Mouse (Mus musculus): Measurements from ENCODE around the gene Pank2. TPM values are rescaled to one million over a fixed set of nuclear protein-coding genes. Genes with fewer than 3 reads are reported as not detected.
"Not testable (repeated sequence)": the region's sequence is repeated elsewhere in the genome, so short reads cannot be mapped to it uniquely, and the experiment has no call there.

Gene Pank2
- polyA plus RNA-seq, 1 experiment = 3.0 TPM

- Histone ChIP-seq H3K9me3 (ENCODE audit: control insufficient read depth, low read length) (no peaks in the 10 kb centered on the region), H3K4me1 (ENCODE audit: control insufficient read depth) (peaks cover 6% of the 10 kb centered on the region), H3K4me3 (replicated peaks) (no peak overlapping the region), H3K27me3 (ENCODE audit: control insufficient read depth) (no peaks in the 10 kb centered on the region), H3K36me3 (ENCODE audit: control insufficient read depth) (peaks cover 96% of the 10 kb centered on the region)
- TF ChIP-seq GATA1 (IDR thresholded peaks at IDR 0.05; ENCODE audit: low read length) (no peak), TAL1 (IDR thresholded peaks at IDR 0.05; ENCODE audit: low read length) (no peak)
Observed at GRCm38 (mm10) chr2:131275493-131275892, 13.2 kb downstream of the Pank2 start.

- TF ChIP-seq TAL1 (IDR thresholded peaks at IDR 0.05; ENCODE audit: low read length) (no peak), GATA1 (IDR thresholded peaks at IDR 0.05; ENCODE audit: low read length) (no peak)
- Histone ChIP-seq H3K36me3 (ENCODE audit: control insufficient read depth) (peaks cover 96% of the 10 kb centered on the region), H3K4me3 (replicated peaks) (no peak overlapping the region), H3K9me3 (ENCODE audit: control insufficient read depth, low read length) (no peaks in the 10 kb centered on the region), H3K4me1 (ENCODE audit: control insufficient read depth) (peaks cover 3% of the 10 kb centered on the region; the same call in 1 of the 2 replicates), H3K27me3 (ENCODE audit: control insufficient read depth) (no peaks in the 10 kb centered on the region)
Observed at GRCm38 (mm10) chr2:131276722-131277121, 14.4 kb downstream of the Pank2 start.

GRCm38 (mm10) chr2:131281596-131281995 lies 19.3 kb downstream of the Pank2 start:
- Histone ChIP-seq H3K4me3 (replicated peaks) (no peak overlapping the region), H3K4me1 (ENCODE audit: control insufficient read depth) (peaks cover 3% of the 10 kb centered on the region; the same call in 1 of the 2 replicates), H3K27me3 (ENCODE audit: control insufficient read depth) (no peaks in the 10 kb centered on the region), H3K9me3 (ENCODE audit: control insufficient read depth, low read length) (no peaks in the 10 kb centered on the region), H3K36me3 (ENCODE audit: control insufficient read depth) (peaks cover 98% of the 10 kb centered on the region)
- TF ChIP-seq TAL1 (IDR thresholded peaks at IDR 0.05; ENCODE audit: low read length) = no peak
- no peak for TF ChIP-seq GATA1 (IDR thresholded peaks at IDR 0.05; ENCODE audit: low read length)

- no peak overlapping the region for H3K4me3 ChIP-seq (replicated peaks)
- peaks cover 94% of the 10 kb centered on the region for H3K36me3 ChIP-seq (ENCODE audit: control insufficient read depth)
- H3K27me3 ChIP-seq (ENCODE audit: control insufficient read depth) = no peaks in the 10 kb centered on the region
- H3K9me3 ChIP-seq (ENCODE audit: control insufficient read depth, low read length) = no peaks in the 10 kb centered on the region
- no peaks in the 10 kb centered on the region for H3K4me1 ChIP-seq (ENCODE audit: control insufficient read depth)
- TF ChIP-seq TAL1 (IDR thresholded peaks at IDR 0.05; ENCODE audit: low read length) (no peak), GATA1 (IDR thresholded peaks at IDR 0.05; ENCODE audit: low read length) (no peak)
Observed at GRCm38 (mm10) chr2:131286276-131286675, 24.0 kb downstream of the Pank2 start.

GRCm38 (mm10) chr2:131290669-131291068 lies 28.4 kb downstream of the Pank2 start:
- TF ChIP-seq GATA1 (IDR thresholded peaks at IDR 0.05; ENCODE audit: low read length) = no peak
- TF ChIP-seq TAL1 (IDR thresholded peaks at IDR 0.05; ENCODE audit: low read length) = no peak
- Histone ChIP-seq H3K36me3 (ENCODE audit: control insufficient read depth) (peaks cover 96% of the 10 kb centered on the region), H3K4me1 (ENCODE audit: control insufficient read depth) (no peaks in the 10 kb centered on the region; the same call in 1 of the 2 replicates), H3K4me3 (replicated peaks) (no peak overlapping the region), H3K9me3 (ENCODE audit: control insufficient read depth, low read length) (peaks cover 2% of the 10 kb centered on the region; the same call in 1 of the 2 replicates), H3K27me3 (ENCODE audit: control insufficient read depth) (no peaks in the 10 kb centered on the region)

GRCm38 (mm10) chr2:131296746-131297261 lies 34.5 kb downstream of the Pank2 start:
- H3K9me3 ChIP-seq (ENCODE audit: control insufficient read depth, low read length) = peaks cover 3% of the 10 kb centered on the region; the same call in 1 of the 2 replicates
- H3K4me1 ChIP-seq (ENCODE audit: control insufficient read depth) = no peaks in the 10 kb centered on the region; the same call in 1 of the 2 replicates
- no peaks in the 10 kb centered on the region for H3K27me3 ChIP-seq (ENCODE audit: control insufficient read depth)
- no peak overlapping the region for H3K4me3 ChIP-seq (replicated peaks)
- no peak for TF ChIP-seq TAL1 (IDR thresholded peaks at IDR 0.05; ENCODE audit: low read length)
- peaks cover 80% of the 10 kb centered on the region for H3K36me3 ChIP-seq (ENCODE audit: control insufficient read depth)

GRCm38 (mm10) chr2:131298674-131299073 lies 36.4 kb downstream of the Pank2 start:
- not testable (repeated sequence) for H3K4me1 ChIP-seq (ENCODE audit: control insufficient read depth); H3K27me3 ChIP-seq (ENCODE audit: control insufficient read depth); H3K4me3 ChIP-seq (replicated peaks); H3K9me3 ChIP-seq (ENCODE audit: control insufficient read depth, low read length)
- peaks cover 63% of the 10 kb centered on the region for H3K36me3 ChIP-seq (ENCODE audit: control insufficient read depth)

- H3K36me3 ChIP-seq (ENCODE audit: control insufficient read depth) = peaks cover 45% of the 10 kb centered on the region
- peaks cover 3% of the 10 kb centered on the region; the same call in 1 of the 2 replicates for H3K9me3 ChIP-seq (ENCODE audit: control insufficient read depth, low read length)
- no peaks in the 10 kb centered on the region for H3K4me1 ChIP-seq (ENCODE audit: control insufficient read depth)
- H3K27me3 ChIP-seq (ENCODE audit: control insufficient read depth) = no peaks in the 10 kb centered on the region
- no peak overlapping the region for H3K4me3 ChIP-seq (replicated peaks)
- no peak for TF ChIP-seq TAL1 (IDR thresholded peaks at IDR 0.05; ENCODE audit: low read length)
Observed at GRCm38 (mm10) chr2:131300485-131300884, 38.2 kb downstream of the Pank2 start.

- Histone ChIP-seq H3K9me3 (ENCODE audit: control insufficient read depth, low read length) (no peaks in the 10 kb centered on the region), H3K36me3 (ENCODE audit: control insufficient read depth) (peaks cover 34% of the 10 kb centered on the region), H3K4me1 (ENCODE audit: control insufficient read depth) (no peaks in the 10 kb centered on the region), H3K4me3 (replicated peaks) (no peak overlapping the region), H3K27me3 (ENCODE audit: control insufficient read depth) (no peaks in the 10 kb centered on the region)
- no peak for TF ChIP-seq TAL1 (IDR thresholded peaks at IDR 0.05; ENCODE audit: low read length)
- TF ChIP-seq GATA1 (IDR thresholded peaks at IDR 0.05; ENCODE audit: low read length) = no peak
Observed at GRCm38 (mm10) chr2:131301635-131302034, 39.3 kb downstream of the Pank2 start.

GRCm38 (mm10) chr2:131304497-131304896 lies 42.2 kb downstream of the Pank2 start:
- Histone ChIP-seq H3K27me3 (ENCODE audit: control insufficient read depth) (no peaks in the 10 kb centered on the region), H3K9me3 (ENCODE audit: control insufficient read depth, low read length) (no peaks in the 10 kb centered on the region), H3K4me1 (ENCODE audit: control insufficient read depth) (no peaks in the 10 kb centered on the region), H3K36me3 (ENCODE audit: control insufficient read depth) (peaks cover 9% of the 10 kb centered on the region), H3K4me3 (replicated peaks) (no peak overlapping the region)
- TF ChIP-seq TAL1 (IDR thresholded peaks at IDR 0.05; ENCODE audit: low read length) (no peak), GATA1 (IDR thresholded peaks at IDR 0.05; ENCODE audit: low read length) (no peak)

GRCm38 (mm10) chr2:131305226-131305625 lies 42.9 kb downstream of the Pank2 start:
- H3K27me3 ChIP-seq (ENCODE audit: control insufficient read depth); H3K4me1 ChIP-seq (ENCODE audit: control insufficient read depth); H3K9me3 ChIP-seq (ENCODE audit: control insufficient read depth, low read length); H3K36me3 ChIP-seq (ENCODE audit: control insufficient read depth); H3K4me3 ChIP-seq (replicated peaks): not testable (repeated sequence)

Data from erythroblast, embryonic 14.5 days (primary cell).